Mouse (Mus musculus): ENCODE results near the gene Pik3ap1. TPM values are rescaled to one million over a fixed set of nuclear protein-coding genes. Genes with fewer than 3 reads are reported as not detected.
"Not testable (repeated sequence)": the region's sequence is repeated elsewhere in the genome, so short reads cannot be mapped to it uniquely, and the experiment has no call there.

Gene Pik3ap1
- 1 to 10 TPM; 2.2 to 2.5 TPM for total RNA-seq (2021)
- long read RNA-seq, experiment 1, full-length matches to known transcripts: 4 of 4 reads
- long read RNA-seq, experiment 1, partial matches to known transcripts: 0 of 4 reads
- long read RNA-seq, experiment 1, other reads (novel, unspliced or antisense): 0 of 4 reads
- long read RNA-seq, experiment 2, full-length matches to known transcripts: 2 of 4 reads
- long read RNA-seq, experiment 2, partial matches to known transcripts: 2 of 4 reads
- long read RNA-seq, experiment 2, other reads (novel, unspliced or antisense): 0 of 4 reads

DNA sequence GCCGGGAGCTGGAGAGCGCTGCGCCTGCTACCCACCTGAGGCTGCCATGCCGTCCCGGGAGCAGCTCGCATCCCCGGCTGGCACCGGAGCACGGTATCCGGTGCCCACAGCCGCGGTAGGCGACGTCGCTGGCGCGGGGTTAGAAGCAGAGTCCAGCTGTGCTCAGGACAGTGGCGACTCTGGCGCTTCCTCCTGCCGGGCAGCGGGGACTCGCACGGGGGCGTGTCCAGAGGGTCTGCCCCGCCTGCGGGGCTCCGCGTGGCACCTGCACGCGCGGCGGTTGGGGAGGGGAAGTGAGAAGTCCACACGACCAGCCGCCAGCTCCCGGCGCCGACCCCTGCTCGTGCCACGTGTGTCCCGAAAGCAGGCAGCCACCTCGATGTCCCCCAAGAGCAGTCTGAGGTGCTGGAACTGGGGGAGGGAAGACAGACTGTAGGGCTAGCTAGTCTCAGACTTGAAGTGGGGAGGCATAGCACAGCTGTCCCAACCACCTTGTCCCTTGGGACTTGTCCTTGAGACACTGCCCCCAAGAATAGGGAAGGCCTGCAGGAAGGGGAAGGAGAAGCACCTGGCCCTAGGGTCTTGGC is at the start of gene Pik3ap1:
Pik3ap1 (minus strand) TSS at position 181 of the 587 bp plus-strand sequence.
- intact Hi-C loops (cut with DNase I): no loop called here
- peak in 1 of 2 experiments; percentile 23 for DNase-seq (ENCODE audit: low spot score in 2 of 2)

DNA sequence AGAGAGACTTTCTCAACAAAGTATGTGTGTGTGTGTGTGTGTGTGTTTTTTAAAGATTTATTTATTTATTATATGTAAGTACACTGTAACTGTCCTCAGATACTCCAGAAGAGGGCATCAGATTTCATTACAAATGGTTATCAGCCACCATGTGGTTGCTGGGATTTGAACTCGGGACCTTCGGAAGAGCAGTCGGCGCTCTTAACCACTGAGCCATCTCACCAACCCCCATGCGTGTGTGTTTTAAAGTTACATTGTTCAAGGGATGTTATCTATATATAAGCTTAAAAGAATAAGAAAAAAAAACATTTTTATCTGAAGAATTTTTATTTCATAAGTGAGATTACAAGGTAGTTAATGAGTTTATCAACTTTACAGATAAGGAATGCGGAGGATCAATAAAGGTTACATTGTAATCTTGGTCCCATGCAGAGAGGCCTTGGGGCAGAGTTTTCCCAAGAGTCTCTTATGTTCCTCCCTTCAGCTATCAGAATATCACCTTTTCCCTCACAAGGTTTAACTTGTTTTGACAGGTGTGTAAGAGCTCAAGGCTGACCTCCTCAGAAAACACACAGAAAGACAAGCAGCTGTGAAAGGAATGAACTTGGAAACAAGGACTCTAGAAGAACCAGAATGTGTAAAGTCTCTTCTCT is 46.7 kb upstream of the Pik3ap1 start:
- DNase-seq (ENCODE audit: low spot score in 2 of 2); intact Hi-C loops (cut with DNase I): not testable (repeated sequence)

DNA sequence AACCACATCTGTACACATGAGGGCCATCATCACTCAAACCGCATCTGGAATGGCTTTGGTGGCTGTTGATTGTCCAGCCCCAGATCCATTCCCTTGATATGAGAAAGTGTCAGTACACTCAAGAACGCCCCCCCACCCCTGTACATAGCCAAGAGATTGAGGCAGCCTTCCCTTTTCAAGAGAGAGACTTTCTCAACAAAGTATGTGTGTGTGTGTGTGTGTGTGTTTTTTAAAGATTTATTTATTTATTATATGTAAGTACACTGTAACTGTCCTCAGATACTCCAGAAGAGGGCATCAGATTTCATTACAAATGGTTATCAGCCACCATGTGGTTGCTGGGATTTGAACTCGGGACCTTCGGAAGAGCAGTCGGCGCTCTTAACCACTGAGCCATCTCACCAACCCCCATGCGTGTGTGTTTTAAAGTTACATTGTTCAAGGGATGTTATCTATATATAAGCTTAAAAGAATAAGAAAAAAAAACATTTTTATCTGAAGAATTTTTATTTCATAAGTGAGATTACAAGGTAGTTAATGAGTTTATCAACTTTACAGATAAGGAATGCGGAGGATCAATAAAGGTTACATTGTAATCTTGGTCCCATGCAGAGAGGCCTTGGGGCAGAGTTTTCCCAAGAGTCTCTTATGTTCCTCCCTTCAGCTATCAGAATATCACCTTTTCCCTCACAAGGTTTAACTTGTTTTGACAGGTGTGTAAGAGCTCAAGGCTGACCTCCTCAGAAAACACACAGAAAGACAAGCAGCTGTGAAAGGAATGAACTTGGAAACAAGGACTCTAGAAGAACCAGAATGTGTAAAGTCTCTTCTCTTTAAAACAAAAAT is 41.2 kb upstream of the Pik3ap1 start:
- intact Hi-C loops (cut with DNase I): not testable (repeated sequence)

DNA sequence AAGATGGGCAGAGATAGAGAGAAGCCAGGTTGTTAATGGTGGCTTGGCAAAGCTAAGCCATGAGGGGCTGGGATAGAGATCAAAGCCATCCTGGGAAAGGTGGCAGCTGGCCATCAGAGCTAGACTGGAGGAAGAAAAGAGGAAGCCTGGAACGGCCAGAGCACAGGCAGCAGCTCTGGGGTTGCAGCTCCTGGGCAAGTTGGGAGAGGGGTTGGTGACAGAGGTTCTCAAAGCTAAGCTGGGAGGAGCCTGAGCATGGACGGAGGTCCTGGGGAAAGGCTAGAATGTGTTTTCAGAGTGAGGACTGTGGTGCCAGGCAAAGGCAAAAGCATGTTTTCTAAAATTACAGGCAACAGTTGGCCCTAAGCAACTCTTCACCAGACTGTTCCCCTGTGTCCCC is 36.4 kb upstream of the Pik3ap1 start:
- DNase-seq (ENCODE audit: low spot score in 2 of 2): no peak
- intact Hi-C loops (cut with DNase I): no loop called here

More for the DNA sequence above, 41.2 kb upstream of the Pik3ap1 start:
- not testable (repeated sequence) for DNase-seq (ENCODE audit: low spot score in 2 of 2)

DNA sequence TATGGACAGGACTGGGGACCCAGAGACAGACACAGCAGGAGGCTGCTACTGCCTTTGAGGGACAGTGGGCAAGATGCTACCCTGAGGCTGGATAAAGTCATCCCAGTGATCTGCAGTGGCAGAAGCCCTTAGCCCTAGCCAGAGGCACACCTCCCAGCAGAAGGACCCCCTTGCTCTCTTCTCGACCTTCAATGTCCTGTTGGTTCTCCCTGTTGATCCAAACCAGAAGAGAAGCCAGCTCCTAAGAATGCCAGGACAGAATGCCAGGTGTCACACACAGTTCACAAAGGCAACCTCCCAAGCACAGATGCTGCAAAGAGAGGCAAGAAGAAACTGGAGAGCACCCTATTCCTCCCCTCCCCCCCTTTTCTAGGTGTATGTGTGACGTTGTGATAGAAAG is 33.9 kb upstream of the Pik3ap1 start:
- no peak for DNase-seq (ENCODE audit: low spot score in 2 of 2)
- intact Hi-C loops (cut with DNase I): no loop called here

DNA sequence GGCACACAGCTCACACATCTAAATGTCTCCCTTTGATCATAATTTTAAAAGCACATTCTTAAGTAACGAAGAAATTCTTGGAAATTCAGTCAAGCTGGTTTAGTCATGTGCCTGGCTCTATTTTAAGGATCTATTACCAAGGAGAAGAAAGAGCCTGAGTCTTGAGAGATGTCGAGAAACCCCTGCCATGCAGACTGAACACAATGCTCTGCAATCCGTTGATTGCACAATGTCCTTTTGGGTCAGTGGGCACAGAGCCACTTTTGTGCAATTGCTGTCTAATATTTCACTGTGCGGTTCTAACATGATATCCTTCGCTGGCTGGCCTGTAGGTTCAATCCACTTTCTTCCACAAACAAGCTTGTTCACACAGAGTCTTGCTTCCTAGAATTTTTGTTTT is 33.1 kb upstream of the Pik3ap1 start:
- intact Hi-C loops (cut with DNase I): no loop called here
- peak in 1 of 2 experiments; percentile 25 for DNase-seq (ENCODE audit: low spot score in 2 of 2)

DNA sequence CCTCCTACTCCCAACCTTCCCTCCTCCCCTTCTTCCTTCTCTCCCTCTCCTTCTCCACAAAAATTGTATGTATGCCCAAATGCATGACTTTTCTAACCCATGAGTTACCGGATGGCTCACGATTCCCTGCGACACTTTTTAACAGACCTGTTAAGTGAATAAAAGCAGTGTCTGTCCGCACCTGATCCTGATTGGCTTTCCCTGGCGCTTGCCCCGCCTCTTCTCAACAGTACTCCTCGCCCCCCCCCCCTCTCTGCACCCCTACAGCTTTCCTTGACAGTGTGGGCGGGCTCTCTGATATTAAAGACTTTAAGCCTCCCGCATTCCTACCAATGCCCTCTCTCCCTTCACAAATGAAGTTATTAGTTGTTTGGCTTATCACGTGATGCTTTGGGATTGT is 31.3 kb upstream of the Pik3ap1 start:
- DNase-seq (ENCODE audit: low spot score in 2 of 2): no peak
- intact Hi-C loops (cut with DNase I): no loop called here

DNA sequence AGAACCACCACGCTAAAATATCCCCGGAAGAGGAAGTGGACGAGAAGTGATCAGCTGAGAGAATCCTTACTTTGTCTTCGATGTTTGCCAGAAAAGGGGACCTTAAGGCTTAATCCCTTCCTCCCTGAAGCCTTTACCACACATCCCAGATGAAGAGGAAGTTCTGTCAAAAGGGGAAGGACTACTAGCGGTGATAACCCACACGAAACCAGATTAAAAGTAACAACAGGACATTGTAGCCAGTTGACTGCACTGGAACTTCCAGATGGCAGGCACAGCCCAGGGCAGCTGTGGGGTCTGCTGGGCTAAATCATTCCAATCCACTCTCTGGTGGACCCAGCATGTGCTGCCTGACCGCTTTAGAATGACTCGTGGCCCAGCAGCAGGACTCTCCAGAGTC is 17.7 kb upstream of the Pik3ap1 start:
- intact Hi-C loops (cut with DNase I): no loop called here

DNA sequence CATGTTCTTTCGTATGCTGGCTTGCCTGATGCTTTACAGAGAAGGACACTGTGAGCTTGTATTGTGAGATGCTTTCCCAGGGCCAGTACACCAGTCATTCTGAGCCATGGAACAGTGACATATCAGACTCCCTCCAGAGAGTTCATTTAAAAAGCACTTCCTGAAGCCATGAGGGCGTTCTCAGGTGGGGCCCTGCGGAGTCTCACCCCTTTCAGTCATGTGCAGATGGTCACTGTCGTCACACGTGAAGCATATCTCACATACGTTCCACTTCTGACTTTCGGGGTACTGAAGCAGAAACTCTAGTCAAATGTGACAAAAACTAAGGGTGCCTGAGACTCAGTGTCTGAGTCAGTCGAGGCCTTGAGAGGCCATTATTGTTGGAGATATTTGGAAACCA is 6.0 kb upstream of the Pik3ap1 start:
- no peak for DNase-seq (ENCODE audit: low spot score in 2 of 2)
- intact Hi-C loops (cut with DNase I): no loop called here

More for the DNA sequence above, 17.7 kb upstream of the Pik3ap1 start:
- DNase-seq (ENCODE audit: low spot score in 2 of 2): no peak

DNA sequence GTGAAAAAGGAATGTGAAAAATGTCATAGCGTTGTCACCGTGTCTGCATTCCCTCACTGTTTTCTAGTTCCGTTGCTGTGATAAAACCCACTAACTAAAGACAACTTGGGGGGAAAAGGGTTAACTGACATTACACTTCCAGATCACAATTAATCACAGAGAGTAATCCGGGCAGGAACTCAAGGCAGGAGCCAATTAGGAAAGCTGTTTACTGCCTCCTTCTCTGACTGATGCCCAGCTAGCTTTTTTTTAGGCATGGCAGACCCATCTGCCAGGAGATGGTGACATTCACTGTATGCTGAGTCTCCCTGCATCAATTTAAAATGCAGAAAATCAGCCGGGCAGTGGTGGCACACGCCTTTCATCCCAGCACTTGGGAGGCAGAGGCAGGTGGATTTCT is 4.4 kb upstream of the Pik3ap1 start:
- DNase-seq (ENCODE audit: low spot score in 2 of 2): no peak
- intact Hi-C loops (cut with DNase I): no loop called here

DNA sequence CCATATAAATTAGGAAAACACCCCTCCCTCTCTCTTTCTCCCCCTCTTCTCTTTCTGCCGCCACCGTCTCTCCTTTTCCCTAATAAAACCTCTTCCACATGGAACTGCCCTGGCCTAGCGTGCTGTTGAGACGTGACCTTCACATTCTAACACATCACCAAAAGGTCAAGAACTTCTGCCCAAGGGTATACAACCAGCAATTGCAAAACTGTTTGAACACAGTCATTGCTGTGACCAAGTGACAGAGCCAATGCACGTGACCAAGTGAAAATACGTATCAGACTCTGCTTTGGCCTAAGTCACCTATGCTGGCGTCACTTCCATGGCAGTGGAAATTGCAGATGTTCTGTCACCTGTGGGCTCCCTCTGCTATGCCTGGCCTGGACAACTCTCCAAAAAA is 3.3 kb upstream of the Pik3ap1 start:
- DNase-seq (ENCODE audit: low spot score in 2 of 2): no peak
- intact Hi-C loops (cut with DNase I): no loop called here

DNA sequence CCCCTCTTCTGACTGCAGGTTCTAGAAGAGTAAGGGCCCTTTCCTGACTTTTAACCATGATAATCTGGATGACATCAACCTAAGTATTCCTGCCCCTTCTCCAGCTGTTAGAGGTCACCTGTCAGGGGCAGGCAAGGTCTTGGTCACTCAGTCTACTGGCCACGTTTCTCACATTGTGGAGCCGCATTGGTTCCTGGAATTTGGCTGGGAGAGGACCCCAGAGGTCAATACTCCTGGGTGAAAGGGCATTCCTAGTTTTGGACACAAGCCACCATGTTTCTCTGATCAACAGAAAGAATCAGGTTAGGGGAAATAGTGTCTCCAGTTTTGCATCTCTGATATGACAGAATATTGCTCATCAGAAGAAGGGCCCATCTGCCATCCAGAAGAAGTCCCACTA is 2.4 kb upstream of the Pik3ap1 start:
- intact Hi-C loops (cut with DNase I): no loop called here
- DNase-seq (ENCODE audit: low spot score in 2 of 2): no peak

DNA sequence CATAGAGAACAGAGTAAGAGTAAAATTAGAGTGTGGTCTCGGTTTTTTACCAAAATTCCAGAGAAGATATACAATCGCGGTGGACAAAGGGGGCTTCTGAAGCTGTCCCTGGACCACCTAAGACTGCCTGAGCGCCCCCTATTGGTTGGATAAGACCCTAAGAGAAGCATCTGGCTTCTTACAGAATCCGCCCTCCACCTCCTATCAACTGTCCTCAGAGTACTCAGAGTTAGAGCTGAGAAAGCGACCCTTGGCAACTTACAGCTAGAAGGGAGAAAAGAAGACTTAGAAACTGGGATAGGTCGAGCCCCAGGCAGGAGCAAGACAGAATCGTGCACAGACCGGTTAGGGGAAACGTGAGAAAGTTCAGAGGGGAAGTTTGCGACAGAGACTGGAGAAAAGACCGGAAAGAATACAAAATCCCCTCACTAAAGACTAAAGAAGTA is 473 bp downstream of the Pik3ap1 start:
- DNase-seq (ENCODE audit: low spot score in 2 of 2): peak in 1 of 2 experiments; percentile 42
- intact Hi-C loops (cut with DNase I): no loop called here

DNA sequence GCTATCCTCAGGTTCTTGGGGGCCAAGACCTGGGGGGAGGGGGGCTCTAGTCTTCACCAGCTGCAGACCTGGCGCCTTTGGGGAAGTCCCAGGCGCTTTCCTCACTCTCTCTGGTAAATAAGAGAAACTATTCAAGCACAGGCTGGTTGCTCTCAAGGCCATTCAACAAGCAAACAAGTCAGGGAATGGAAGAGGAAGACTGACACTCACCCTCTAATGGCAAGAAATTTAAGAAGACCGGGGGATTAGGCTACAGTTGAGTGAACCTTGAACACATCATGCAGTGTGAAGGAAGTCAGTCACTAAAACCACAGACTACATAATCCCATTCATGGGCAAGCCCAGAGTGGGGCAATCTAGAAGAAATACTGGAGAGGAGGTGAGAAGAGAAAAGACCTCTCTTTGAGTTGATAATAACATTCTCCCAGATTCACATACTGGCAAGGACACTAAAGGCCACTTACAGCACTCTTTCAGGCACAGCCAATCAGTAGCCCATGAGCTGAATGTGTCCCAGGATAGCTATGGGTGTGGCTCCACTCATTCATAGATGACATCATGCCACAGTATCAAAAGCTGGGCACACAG is 2.4 kb downstream of the Pik3ap1 start:
- DNase-seq (ENCODE audit: low spot score in 2 of 2): no peak
- intact Hi-C loops (cut with DNase I): no loop called here

DNA sequence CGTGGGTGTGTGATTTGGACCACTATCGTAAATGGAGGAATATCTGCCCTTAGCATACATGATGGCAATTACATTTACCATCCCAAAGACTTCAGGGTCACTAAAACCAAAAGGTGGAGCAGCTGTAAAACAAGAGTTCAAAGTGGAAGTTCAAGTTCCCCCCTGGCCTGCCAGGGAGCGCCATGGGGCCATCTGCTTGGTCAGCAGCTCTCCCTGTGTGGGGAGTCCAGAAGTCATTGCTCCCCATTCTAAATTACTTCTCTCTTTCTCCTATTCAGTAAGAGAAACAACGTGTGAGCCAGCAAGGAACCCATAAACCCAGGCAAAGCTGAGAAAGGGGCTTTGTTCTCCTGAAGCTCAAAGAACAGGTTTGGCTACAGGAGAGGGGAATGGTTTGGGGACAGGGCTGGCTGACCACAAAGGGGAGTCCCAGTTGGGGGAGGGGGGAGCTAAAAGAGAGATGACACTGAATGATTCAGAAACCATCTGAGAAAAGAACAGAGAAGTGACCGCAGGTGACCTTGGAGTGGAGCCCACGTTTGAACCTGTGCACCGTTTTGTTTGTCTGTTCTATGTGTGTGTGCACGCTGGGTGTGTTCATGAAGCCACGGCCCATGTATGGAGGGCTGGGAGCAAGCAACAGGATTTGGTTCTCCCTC is 3.2 kb downstream of the Pik3ap1 start:
- intact Hi-C loops (cut with DNase I): no loop called here
- no peak for DNase-seq (ENCODE audit: low spot score in 2 of 2)

DNA sequence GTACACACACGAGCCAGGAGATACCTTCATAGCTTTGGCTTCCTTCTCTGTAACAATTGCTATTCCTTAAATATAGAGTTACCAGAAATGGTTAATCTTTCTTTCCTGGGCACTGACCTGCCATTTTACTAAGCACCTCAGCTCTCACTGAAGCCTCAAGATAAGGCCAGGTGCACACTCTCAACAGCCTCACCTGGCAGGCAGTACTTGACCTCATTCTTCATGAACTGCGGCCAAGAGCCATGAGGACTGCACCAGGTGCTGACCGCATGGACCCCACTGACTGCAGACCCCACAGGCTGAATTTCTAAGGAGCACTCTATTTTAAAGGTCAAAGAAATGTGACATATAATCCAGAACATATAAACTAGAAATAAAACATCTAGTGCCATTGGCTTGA is 5.7 kb downstream of the Pik3ap1 start:
- intact Hi-C loops (cut with DNase I): no loop called here
- DNase-seq (ENCODE audit: low spot score in 2 of 2): no peak

DNA sequence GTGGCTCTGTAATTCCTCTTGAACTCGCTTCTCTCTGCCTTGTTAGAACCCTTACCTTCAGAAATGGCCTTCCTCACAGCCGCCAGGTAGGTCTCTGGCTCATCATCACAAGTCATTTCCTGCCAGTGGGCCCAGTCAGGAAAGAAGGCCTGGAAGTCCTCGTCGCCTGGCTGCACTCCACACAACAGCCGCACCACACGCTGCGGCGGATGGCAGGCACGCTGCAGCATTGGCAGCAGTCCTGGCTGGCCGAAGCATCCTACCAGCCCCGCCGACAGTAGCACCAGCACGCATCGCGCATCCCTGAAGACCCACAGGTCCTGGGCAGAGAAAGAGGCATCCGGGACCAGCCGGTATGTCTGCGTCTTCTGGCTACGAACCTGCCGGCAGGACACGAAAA is 9.1 kb downstream of the Pik3ap1 start:
- intact Hi-C loops (cut with DNase I): no loop called here
- DNase-seq (ENCODE audit: low spot score in 2 of 2): no peak

DNA sequence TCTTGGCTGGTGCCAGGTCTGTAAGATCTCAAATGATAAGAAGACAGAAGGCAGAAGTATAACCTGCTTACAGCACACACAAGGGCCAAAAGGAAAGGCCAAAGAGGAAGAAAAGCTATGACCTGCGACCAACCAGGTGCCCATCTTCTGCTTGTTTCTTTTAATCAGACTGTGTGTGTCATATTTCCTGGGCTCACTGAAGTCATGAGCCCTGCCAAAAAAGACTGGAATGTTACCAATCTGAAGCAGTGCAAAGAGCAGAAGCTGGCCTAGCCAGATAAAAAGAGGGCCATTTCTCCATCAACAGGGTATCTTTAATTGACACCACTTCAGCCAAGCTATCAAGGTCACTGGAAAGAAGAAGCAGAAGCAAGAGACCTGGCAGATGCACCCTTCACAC is 9.8 kb downstream of the Pik3ap1 start:
- DNase-seq (ENCODE audit: low spot score in 2 of 2): no peak
- intact Hi-C loops (cut with DNase I): no loop called here

DNA sequence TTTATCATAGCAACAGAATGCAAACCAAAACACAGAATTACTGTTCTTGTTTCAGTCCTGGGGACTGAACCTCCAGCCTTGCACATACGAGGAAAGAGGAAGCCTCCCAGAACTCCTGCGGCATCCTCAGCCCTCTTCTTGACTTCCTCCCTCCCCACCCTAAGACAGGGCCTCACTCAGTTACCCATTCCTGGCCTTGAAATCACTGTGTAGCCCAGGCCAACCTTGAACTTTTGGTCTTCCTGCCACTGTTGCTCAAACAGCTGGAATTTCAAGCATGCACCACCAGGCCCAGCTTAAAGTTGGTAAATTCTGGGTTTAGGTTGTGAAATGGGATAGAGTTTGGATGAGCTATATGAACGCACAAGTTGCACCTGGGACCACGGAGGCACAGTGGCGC is 10.2 kb downstream of the Pik3ap1 start:
- DNase-seq (ENCODE audit: low spot score in 2 of 2): no peak
- intact Hi-C loops (cut with DNase I): no loop called here

All from left cerebral cortex, postnatal 14 days (tissue).